Mouse (Mus musculus) left cerebral cortex, postnatal 14 days (tissue): Measurements from ENCODE around the gene Ovgp1. TPM values are rescaled to one million over a fixed set of nuclear protein-coding genes. Genes with fewer than 3 reads are reported as not detected.

Experiments
- DNase-seq, 2 experiments: peaks; one replicate each; pipeline ENCODE4 v3.0.0; 2021 to 2022; ENCODE audit warnings: low spot score in 2 of 2, mixed read lengths in 1 of 2
- intact Hi-C: fragments of 180-260 bp; cut with DNase I; formaldehyde crosslinking; loops from one replicate; pipeline ENCODE4 v1.15.1; 2025
- long read RNA-seq, 2 experiments: library from polyadenylated mRNA; stranded (forward); transcript quantifications; one replicate each; pipeline ENCODE4 v2.0.0; 2021
- total RNA-seq, 2 experiments: library from RNA; stranded (reverse); gene quantifications; 2 replicates each; pipeline ENCODE4 v1.2.3; 2021

The Ovgp1 gene
- total RNA-seq = 1 to 10 TPM; 1.3 to 1.6 TPM
- long read RNA-seq, experiment 1 = 0 reads
- long read RNA-seq, experiment 2 = 0 reads

- DNase-seq = no peak
- intact Hi-C loops = no loop called here
Measured at GRCm38 (mm10) chr3:105973411-105973810, at the start of gene Ovgp1. Gene Ovgp1 (plus strand): TSS chr3:105973711.

DNA sequence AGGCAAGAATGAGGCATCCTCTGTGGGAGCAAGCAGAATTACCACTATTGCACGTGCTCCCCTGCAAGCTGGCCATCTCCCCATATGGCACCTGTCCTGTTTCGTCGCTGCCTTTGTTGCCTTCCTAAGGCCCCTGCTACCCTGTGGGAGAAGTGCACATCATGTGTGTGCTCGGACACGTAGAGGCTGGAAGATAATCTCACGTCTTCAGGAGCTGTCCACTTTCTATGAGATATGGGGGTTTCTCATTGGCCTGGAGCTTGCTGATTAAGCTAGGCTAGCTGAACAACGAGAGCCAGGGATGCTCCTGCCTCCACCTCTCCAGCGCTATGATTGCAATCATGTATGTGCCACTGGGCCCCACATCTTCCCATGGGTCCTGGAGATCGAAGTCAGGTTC is 48.9 kb upstream of the Ovgp1 start:
- no peak for DNase-seq
- intact Hi-C loops = no loop called here

GRCm38 (mm10) chr3:105927561-105928194 is 45.8 kb upstream of the Ovgp1 start:
- intact Hi-C loops = no loop called here
- no peak for DNase-seq

- no peak for DNase-seq
- intact Hi-C loops = no loop called here
Measured at GRCm38 (mm10) chr3:105928195-105928569, 45.3 kb upstream of the Ovgp1 start.

DNA sequence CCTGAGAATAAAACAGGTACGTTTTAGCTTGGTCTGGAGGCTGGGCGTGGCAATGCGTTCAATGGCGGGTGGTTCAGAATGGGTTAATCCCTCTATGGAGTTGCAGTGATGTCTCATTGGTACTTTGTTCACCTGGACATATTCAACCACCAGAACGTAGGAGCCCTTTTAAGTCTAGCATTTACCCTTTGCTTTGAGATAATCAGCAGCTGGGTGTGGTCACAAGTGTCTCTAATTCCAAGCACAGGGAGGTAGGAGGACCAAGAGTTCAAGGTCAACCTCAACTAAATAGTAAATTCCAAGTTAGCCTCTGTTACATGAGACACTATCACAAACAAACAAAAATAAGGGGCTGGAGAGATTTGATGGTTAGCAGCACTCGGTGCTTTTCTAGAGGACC is 44.7 kb upstream of the Ovgp1 start:
- DNase-seq = no peak
- intact Hi-C loops = no loop called here

- intact Hi-C loops = no loop called here
- no peak for DNase-seq
Measured at GRCm38 (mm10) chr3:105929821-105930220, 43.7 kb upstream of the Ovgp1 start.

DNA sequence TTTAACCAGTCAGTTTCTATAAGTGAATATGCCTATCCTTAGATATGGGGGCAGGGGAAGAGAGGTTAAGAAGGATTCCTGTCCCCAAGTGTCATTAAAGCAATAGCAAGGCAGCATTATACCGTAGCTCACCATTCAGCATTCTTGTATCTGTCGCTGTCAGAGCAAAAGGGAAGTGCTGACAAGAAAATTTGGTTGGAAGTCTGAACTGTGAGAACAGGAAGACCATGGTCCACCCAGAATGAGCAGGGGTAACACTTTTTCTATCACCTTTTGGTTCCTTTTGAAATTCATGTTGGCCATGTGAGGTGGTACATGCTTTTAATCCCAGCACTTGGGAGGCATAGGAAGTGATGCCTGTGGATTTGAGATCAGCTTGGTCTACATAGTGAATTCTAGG is 42.4 kb upstream of the Ovgp1 start:
- intact Hi-C loops = no loop called here
- DNase-seq = no peak

DNA sequence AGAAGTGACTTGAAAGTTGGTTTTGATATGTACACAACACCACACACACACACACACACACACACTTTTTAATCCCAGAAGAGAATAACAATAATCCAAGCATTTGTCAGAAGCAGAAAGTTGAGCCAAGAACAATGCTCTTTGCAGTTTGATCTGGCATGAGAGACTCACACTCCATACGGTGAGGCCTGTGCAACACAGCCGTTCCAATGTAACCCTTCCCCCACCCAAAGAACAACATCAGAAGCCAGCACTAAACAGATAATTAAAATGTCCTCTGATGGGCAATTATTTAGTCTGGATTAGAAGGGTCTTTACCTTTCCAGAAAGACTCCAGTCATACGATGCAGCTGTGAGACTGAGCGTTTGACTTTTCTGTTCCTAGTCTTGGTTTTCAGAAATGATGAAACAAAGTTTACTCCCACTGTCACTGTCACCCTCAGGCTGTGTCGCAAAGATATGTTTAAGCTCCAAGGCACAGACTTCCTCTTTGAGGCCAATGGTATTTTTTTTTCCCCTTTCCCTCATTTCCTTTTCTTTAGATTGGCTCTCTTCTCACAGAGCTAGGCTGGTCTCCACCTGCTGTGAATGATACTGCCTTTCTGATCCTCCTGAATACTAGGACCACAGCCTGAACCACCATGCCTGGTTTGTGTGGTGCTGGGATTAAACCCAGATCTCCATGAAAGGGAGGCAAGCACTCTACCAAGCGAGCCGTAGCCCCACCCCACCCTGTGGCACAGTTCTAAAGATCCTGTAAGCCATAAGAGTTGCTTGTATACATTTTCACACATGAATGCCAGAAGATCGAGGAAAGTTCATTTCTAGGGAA is 41.1 kb upstream of the Ovgp1 start, which contains the start of gene I830077J02Rik:
TSS of gene I830077J02Rik (minus strand) at position 425 of the 832 bp plus-strand sequence.
- intact Hi-C loops = no loop called here
- DNase-seq = no peak

GRCm38 (mm10) chr3:105933926-105934325 is 39.6 kb upstream of the Ovgp1 start:
- DNase-seq = peak in 1 of 2 experiments; percentile 15
- intact Hi-C loops = no loop called here

- intact Hi-C loops = no loop called here
- peak; percentile 18 to 43 for DNase-seq
Measured at GRCm38 (mm10) chr3:105935033-105935432, 38.5 kb upstream of the Ovgp1 start.

DNA sequence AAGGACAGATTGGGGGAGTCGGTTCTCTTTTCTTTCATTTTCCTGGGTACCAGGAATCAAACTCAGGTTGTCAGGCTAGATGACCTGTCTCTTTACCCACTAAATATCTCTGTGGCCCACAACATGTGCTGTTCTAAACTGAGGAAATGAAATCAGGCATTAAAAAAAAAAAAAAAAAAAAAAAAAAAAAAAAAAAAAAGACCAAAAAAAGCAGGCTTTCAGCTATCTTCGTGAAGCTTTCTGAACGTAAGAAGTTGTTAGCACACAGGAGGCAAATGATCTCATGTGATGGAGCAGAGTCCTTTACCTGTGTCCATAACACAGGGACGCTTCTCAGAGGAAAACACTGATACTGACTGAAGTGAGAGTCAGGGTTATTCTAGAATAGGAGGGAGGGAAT is 37.4 kb upstream of the Ovgp1 start:
- no peak for DNase-seq
- intact Hi-C loops = no loop called here

DNA sequence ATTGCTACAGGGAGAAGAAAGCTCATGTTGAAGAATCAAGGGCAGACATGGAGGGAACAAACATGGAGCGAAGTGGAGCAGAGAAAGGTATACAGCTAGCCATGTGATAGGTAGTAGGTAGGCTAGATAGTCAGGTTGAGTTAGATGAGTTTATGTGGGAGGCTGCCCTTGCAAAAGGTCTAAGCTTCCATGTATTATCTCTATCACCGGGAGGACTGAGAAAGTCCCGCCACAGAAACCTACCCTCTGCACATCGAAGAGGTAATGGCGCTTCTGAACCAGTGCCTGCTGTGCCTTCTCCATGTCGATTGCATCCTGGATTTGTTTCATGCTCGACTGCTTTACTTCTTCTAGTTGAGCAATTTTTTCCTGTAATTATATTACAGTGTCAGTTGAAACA is 22.2 kb upstream of the Ovgp1 start:
- intact Hi-C loops = no loop called here
- no peak for DNase-seq

DNA sequence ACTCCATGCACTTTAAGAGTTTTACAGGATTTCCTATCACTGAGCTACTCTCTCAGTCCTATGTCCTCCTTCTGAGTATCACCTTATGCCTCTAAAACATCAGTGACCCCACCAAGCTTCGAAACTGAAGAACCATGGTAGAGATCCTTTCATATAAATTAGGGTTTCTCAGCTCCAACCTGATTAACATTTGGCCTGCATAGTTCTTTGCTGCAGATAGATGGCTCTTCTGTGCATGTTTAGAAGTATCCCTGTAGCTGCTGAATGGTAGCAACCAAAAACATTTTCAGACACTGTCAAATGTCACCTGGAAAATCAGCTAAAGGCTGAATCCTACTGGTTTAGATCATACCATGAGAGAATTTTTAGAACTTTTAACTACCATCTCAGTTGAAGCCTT is 16.3 kb upstream of the Ovgp1 start:
- DNase-seq = no peak
- intact Hi-C loops = no loop called here

GRCm38 (mm10) chr3:105958204-105958603 is 15.3 kb upstream of the Ovgp1 start:
- DNase-seq = no peak
- intact Hi-C loops = no loop called here

GRCm38 (mm10) chr3:105958974-105959580 is 14.4 kb upstream of the Ovgp1 start, which contains the start of gene Wdr77:
Gene Wdr77 (plus strand): TSS chr3:105959369.
- peak; percentile 95 to 97 for DNase-seq
- intact Hi-C loops = no loop called here

- peak in 1 of 2 experiments; percentile 52 for DNase-seq
- intact Hi-C loops = no loop called here
Measured at GRCm38 (mm10) chr3:105959585-105959984, 13.9 kb upstream of the Ovgp1 start.

GRCm38 (mm10) chr3:105959999-105960398 is 13.5 kb upstream of the Ovgp1 start, which contains the start of gene Atp5f1:
Gene Atp5f1 (minus strand): TSS chr3:105960099.
- no peak for DNase-seq
- intact Hi-C loops = no loop called here

GRCm38 (mm10) chr3:105960700-105961099 is 12.8 kb upstream of the Ovgp1 start:
- peak in 1 of 2 experiments; percentile 31 for DNase-seq
- intact Hi-C loops = no loop called here

DNA sequence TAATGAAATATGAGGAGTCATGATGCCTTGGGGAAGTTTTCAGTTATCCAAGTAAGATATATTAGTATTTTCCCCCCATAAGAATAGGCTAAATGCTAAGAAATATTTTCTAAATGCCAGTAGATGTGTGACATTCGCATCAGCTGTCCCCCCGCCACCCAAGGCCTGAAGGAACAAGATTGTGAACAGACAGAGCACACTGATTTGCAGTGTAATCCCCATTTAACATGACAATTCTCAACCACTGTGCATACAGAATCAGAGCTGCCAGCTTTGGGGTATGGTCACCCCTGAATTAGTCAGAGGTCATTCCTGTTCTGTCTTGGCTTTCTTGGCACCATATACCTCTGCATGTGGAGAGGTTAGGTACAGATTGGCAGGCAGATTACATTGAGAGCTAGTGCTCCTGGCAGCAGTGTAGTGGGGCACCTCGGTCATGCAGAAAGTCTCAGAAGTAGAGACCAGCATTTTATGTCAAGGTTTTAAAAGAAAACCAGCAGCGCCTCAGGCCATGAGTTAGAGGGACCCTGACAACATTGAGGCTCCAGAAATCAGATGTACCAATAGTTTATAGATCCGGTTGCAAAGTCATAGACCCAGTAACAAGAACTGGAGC is 1.6 kb upstream of the Ovgp1 start:
- intact Hi-C loops = no loop called here
- DNase-seq = no peak

DNA sequence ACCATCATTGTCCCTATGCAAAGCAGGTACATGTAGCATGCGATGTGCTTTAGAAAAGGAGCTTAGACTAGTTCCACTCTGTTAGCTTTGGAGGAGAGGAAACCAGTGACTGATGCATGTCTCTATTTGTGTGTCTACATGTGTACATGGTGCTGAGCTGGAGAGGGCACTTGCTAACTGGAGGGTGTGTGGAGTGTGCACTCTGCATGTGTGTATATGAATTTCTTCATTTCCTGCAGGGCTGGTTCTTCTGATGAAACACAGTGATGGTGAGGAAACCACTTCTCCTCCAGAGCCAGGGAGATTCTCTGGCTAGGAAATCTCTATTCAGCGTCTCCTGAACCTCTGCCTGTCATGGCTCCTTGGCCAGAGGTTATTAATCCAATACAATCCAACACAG is 663 bp downstream of the Ovgp1 start:
- intact Hi-C loops = no loop called here
- DNase-seq = no peak
